Mouse (Mus musculus) cerebellum, adult 2 months (tissue): Measurements from ENCODE around the gene Lipa. TPM values are rescaled to one million over a fixed set of nuclear protein-coding genes. Genes with fewer than 3 reads are reported as not detected.

Source experiments
- DNase-seq, 2 experiments: peaks; one replicate each; pipeline ENCODE4 v3.0.0; 2021
- H3K27ac ChIP-seq: fragments of 200-500 bp; 2 replicates; pipeline ENCODE4 v1.5.1; 2012; ENCODE audit warnings: low read length, control low read depth, inconsistent platforms; ENCODE audit not compliant: insufficient read depth
- H3K27me3 ChIP-seq: fragments of 200-500 bp; 2 replicates; pipeline ENCODE4 v1.6.1; 2012; ENCODE audit warnings: inconsistent platforms, mild to moderate bottlenecking, low read length, moderate library complexity; ENCODE audit not compliant: control insufficient read depth, insufficient read depth
- H3K4me1 ChIP-seq: fragments of 200-500 bp; 2 replicates; pipeline ENCODE4 v1.6.1; 2011; ENCODE audit warnings: low read length; ENCODE audit not compliant: control insufficient read depth, insufficient read depth
- H3K4me3 ChIP-seq: fragments of 200-500 bp; replicated peaks from 2 replicates; pipeline ENCODE3; 2011; ENCODE audit warnings: mild to moderate bottlenecking, low read depth, low read length, control low read depth; ENCODE audit not compliant: insufficient read depth
- CTCF ChIP-seq: fragments of 200-500 bp; IDR thresholded peaks from 2 replicates; pipeline ENCODE4 v1.5.1; 2011; ENCODE audit warnings: low read depth, mild to moderate bottlenecking, control low read depth, low read length, moderate library complexity, borderline replicate concordance; ENCODE audit not compliant: insufficient read depth
- POLR2A ChIP-seq: fragments of 200-500 bp; IDR thresholded peaks from 2 replicates; pipeline ENCODE4 v1.6.1; 2011; ENCODE audit warnings: low read length, control low read depth, borderline replicate concordance; ENCODE audit not compliant: insufficient read depth
- WGBS: fragments of 180-500 bp; shearing (Covaris S2); methylation state at CpG from one replicate; pipeline ENCODE4 v1.1.7; 2018; 5-methylcytosine and 5-hydroxymethylcytosine counted together
- polyA plus RNA-seq: library from polyadenylated mRNA; depleted of rRNA; stranded (reverse); fragments of >200 nt; gene quantifications from 2 replicates; pipeline ENCODE4 v1.2.3, GENCODE M21; 2012

Gene Lipa
- polyA plus RNA-seq, 1 experiment = 18.1 TPM

DNA sequence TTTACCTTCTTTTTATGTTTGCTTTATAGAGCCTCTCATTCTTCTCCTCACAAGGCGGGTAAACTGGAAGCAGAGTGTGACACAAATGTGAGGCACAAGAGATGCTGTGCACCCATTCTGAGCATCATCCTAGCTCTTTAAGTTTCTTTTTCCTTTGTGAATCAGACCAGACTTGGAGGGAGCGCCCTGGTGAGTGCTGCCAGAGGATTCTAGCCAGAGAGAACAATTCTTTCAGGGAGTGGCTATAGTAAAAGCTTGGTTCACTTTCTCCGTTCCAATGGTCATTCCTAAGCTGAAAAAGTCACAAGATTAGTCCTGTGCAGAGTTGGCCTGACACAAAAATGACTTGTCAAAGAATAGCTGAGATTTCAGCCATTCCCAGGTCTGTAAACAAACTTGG, 29.3 kb upstream of the Lipa start:
- TF ChIP-seq POLR2A (no peak), CTCF (no peak)
- Histone ChIP-seq H3K27me3 (no peaks in the 10 kb centered on the region), H3K4me3 (no peak overlapping the region), H3K27ac (no peak overlapping the region), H3K4me1 (no peaks in the 10 kb centered on the region)
- 79% methylated on average over 3 of the region's 3 CpGs for WGBS
- DNase-seq = no peak

DNA sequence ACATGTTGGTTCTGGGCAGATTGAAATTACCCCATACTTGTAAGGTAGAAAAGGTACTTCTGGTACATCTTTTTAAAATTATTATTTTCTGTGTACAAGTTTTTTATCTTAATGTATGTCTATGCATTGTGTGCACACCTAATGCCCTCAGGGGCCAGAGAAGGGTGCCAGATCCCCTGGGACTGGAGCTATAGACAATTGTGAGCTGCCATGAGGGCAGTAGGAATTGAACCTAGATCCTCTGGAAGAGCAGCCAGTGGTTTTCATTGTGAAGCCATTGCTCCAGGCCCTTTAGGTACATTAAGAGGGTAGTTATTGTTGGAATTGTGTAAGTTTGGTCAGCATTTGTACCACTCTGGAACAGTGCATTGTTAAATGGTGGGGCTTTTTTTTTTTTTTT, 26.8 kb upstream of the Lipa start:
- Histone ChIP-seq H3K27ac (no peak overlapping the region), H3K4me1 (no peaks in the 10 kb centered on the region), H3K4me3 (no peak overlapping the region), H3K27me3 (no peaks in the 10 kb centered on the region)
- DNase-seq = no peak
- TF ChIP-seq POLR2A = no peak
- TF ChIP-seq CTCF = no peak

DNA sequence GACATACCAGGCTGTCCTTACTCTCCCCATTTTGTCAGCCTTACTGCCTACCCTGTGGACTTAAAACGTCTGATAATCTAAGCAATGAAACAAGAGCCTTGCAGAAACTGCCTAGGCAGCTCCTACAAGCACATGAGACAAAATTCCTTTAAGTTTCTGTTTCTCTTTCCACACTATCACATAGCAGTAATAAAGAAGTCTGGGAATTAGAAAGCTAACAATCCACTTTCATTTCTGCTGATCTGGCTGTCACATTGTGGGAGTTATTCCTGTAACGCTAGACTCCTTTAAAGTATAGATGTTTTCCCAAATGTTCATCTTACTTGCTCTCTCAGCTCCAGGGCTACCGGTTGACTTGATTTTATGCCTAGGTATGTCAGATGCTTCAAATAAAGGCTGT, 26.2 kb upstream of the Lipa start:
- 82% methylated on average over 3 of the region's 3 CpGs for WGBS
- H3K27ac ChIP-seq = no peak overlapping the region

DNA sequence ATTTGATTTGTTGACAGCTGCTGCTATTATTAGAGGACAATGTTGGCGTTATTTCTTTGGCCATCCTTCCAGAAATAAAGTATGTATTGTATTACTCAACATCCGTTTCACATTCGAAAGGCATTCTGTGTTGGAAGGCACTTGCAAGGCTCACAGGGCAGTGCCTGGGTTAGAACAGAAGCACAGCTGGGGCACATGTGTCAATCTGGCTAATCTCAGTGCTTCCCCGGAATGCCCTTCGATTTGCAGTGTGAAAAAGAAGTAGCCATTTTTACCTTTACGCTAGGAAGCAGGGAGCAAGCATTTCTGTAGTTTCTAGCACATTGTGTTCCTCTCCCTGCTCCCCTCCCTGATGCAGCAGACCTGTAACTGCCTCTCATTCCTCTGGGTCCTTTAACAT, 25.7 kb upstream of the Lipa start:
- WGBS = 43% methylated on average over 6 of the region's 6 CpGs

More for the DNA sequence above, 26.2 kb upstream of the Lipa start:
- no peak for DNase-seq
- Histone ChIP-seq H3K4me1 (no peaks in the 10 kb centered on the region), H3K4me3 (no peak overlapping the region), H3K27me3 (no peaks in the 10 kb centered on the region)
- TF ChIP-seq POLR2A (no peak), CTCF (no peak)

DNA sequence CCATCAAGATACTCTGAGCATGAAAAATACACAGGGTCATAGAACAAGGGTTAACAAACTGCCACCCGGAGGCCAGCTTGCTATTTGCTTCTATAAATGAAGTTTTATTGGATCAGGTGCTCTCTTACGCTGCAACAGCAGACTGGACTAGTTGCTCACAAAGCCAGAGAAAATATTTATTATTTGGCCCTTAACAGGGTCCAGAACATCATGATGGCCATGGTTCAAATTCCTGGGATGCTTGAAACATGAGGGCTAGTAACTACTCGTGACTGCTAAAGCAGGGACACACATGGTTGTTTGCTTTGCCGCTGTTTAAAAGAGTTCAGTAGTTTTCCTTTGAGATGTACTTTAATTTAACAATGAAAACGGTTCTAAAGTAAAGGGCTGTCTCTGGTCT, 24.7 kb upstream of the Lipa start:
- H3K4me3 ChIP-seq = no peak overlapping the region
- TF ChIP-seq CTCF = no peak
- TF ChIP-seq POLR2A = no peak

More for the DNA sequence above, 25.7 kb upstream of the Lipa start:
- no peak overlapping the region for H3K4me3 ChIP-seq
- no peaks in the 10 kb centered on the region for H3K27me3 ChIP-seq
- DNase-seq = no peak
- H3K4me1 ChIP-seq = no peaks in the 10 kb centered on the region
- TF ChIP-seq CTCF (no peak), POLR2A (no peak)
- no peak overlapping the region for H3K27ac ChIP-seq

DNA sequence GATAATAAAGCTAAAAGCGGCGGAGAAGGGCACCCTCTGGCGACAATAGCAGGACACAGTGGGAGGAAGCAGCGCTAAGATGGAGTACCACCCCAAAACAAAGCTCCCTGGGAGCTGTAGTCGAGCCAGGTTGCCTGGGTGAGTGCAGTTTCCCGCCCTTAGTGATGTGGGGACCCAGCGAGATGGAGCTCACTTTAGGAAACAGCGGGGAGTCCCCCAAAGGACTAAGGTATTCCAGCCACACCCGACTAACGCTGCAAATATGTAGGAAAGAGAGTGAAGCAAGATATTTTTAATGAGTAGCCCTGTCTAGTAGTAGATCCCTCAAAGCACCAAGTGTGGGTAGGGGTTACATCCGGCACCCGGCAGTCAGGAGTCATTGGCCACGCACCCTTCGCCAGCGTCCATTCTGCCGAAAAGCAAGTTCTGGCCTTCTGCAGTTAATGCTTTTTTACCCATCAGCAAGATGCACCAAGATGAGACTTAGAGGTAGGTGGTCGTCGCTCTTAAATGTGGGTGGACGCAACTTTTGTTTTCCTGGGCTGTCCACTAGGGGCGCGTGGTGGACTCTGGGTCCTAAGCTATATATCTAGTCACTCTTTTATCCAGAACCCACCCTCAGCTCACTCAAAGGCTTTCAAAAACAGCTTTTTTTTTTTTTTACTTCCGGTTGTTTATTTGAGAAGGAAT, 23.4 kb upstream of the Lipa start, which contains the start of gene Ifit2:
Gene Ifit2 (plus strand): TSS at position 161 of the 690 bp plus-strand sequence.
- no peaks in the 10 kb centered on the region for H3K27me3 ChIP-seq
- WGBS = under 1% methylated on average over 22 of the region's 22 CpGs
- H3K27ac ChIP-seq = no peak within 1 kb of the TSS
- TF ChIP-seq CTCF = peak; percentile 53
- no peak for TF ChIP-seq POLR2A
- peak; percentile 47 to 55 for DNase-seq
- H3K4me3 ChIP-seq = peak within 1 kb of the TSS; percentile 59
- H3K4me1 ChIP-seq = no peaks in the 10 kb centered on the region

More for the DNA sequence above, 24.7 kb upstream of the Lipa start:
- 55% methylated on average over 5 of the region's 5 CpGs for WGBS
- DNase-seq = no peak
- H3K4me1 ChIP-seq = no peaks in the 10 kb centered on the region
- no peaks in the 10 kb centered on the region for H3K27me3 ChIP-seq
- H3K27ac ChIP-seq = no peak overlapping the region

DNA sequence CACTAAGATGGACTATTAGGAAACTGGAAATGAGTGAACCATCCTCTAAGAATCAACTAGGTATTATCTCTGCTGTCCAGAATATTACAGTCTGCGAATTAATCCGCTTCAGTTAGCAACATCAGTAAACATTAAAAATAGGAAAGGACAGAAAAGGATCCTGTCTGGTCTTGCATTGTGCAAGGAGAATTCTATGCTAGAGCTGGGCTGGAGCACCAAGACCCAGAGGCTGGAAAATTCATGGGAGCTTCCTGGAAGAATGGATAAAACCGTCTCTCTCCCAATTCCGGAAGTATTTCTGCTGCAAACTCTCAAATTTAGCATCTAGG, 22.9 kb upstream of the Lipa start:
- DNase-seq = no peak
- H3K27ac ChIP-seq = no peak overlapping the region
- WGBS = 27% methylated on average over 4 of the region's 4 CpGs
- TF ChIP-seq POLR2A = no peak
- no peak for TF ChIP-seq CTCF
- no peaks in the 10 kb centered on the region for H3K27me3 ChIP-seq
- H3K4me1 ChIP-seq = no peaks in the 10 kb centered on the region
- H3K4me3 ChIP-seq = peak overlapping the region; percentile 59

DNA sequence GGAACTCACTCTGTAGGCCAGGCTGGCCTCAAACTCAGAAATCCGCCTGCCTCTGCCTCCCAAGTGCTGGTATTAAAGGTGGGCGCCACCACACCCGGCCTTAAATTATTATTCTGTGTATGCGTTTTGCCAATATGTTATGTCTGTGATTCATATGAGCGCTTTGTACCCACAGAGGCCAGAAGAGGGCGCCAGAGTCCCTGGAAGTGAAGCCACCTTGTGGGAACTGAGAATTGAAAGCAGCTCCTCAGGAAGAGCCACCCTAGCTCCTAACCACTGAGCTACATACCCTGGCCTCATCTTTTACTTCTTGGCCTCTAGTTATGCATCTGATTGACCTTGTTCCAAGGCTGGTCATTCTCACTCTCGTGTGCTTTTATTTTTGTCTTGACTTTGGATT, 20.7 kb upstream of the Lipa start:
- peak; percentile 36 to 49 for DNase-seq
- no peaks in the 10 kb centered on the region for H3K27me3 ChIP-seq
- no peaks in the 10 kb centered on the region for H3K4me1 ChIP-seq
- TF ChIP-seq CTCF (peak; percentile 59), POLR2A (no peak)
- 30% methylated on average over 7 of the region's 7 CpGs for WGBS
- no peak overlapping the region for H3K4me3 ChIP-seq
- no peak overlapping the region for H3K27ac ChIP-seq

DNA sequence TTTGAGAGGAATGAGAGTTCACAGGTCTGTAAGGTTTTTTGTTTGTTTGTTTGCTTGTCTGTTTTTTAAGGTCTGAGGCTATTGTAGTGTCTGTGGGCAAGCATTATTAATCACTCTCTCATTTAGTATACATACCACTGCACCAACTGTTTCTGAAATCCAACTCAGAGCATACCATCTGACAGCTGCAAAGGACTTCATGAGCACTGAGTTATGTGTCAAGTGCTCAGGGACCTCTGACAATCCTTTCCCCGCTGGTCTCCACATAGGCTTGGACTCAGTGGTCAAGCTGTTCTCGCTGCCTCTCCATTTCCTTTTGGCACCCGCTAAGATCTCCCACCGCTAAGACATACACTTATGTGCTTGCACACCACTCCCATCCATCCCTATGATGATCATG, 18.9 kb upstream of the Lipa start:
- DNase-seq = no peak
- TF ChIP-seq CTCF (no peak), POLR2A (no peak)
- no peaks in the 10 kb centered on the region for H3K4me1 ChIP-seq
- H3K27ac ChIP-seq = no peak overlapping the region
- no peaks in the 10 kb centered on the region for H3K27me3 ChIP-seq
- WGBS = 80% methylated on average over 4 of the region's 4 CpGs
- H3K4me3 ChIP-seq = no peak overlapping the region
